Mouse (Mus musculus) liver, postnatal 0 days (tissue): ENCODE data around the gene Fip1l1.

Experiments used
- CTCF ChIP-seq: sonication (generic); IDR thresholded peaks from 2 replicates; pipeline ENCODE4 v1.5.1; 2016; ENCODE audit warnings: antibody characterized with exemption, low read depth
- EP300 ChIP-seq: IDR thresholded peaks from 2 replicates; pipeline ENCODE4 v1.6.1; 2016; ENCODE audit warnings: antibody characterized with exemption, low read depth, mild to moderate bottlenecking

DNA sequence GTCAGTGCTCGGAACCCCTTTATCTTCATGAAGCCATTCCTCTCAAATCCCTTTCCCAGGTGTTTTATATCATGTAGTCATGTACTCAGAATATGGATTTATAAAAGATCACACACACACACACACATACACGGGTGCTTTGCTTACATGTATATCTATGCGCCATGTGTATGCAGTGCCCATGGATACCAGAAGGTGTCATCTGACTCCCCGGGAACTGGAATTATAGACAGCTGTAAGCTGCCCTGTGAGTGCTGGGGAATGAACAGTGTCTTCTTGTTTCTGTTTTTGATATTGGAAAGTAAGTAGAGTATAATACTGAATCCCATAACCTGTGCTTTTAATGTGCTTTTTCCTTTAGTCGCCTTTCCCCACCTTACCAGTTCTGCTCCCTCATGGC lies 56.2 kb downstream of the Fip1l1 start:
- TF ChIP-seq CTCF (0 out of 2 replicates have a peak, but pooled peaks have one; percentile 21), EP300 (no peak)
